ENCODE assay signal across 26 mouse cellular contexts in the genomic region with DNA sequence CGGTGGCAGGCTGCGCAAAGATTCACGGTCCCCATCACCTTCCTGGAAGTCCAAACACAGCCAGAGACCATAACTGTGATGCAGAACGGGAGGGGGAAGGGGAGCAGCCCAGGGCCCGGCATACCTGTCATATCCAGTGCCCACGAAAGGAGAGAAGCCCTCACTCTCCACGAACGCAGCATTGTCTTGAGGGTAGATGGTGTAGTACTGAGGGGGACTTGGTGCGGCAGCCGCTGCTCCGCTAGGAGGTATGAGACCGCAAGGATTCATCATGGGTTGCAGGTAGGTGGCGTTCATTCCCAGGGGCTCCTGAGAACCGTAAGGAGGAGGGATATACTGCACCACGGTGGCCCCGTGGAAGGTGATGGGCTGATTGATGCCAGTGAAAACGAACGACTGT. TPM values are rescaled to one million over a fixed set of nuclear protein-coding genes. Genes with fewer than 3 reads are reported as not detected.
DNase-seq lines count a peak whose midpoint lies in the region; ATAC-seq and TF ChIP-seq lines count a peak whose summit lies in the region.
"Had no signal": no experiment of that assay in that cellular context is flagged by ENCODE, and none has a peak within 500 bp of the region (broad histone marks: within the 10 kb centered on the region; RNA-seq: fewer than 3 reads in every experiment).

No protein-coding gene starts in this region.

- no peaks in the 10 kb centered on the region for H3K9me3 ChIP-seq in heart, embryonic 10.5 days
- no peaks in the 10 kb centered on the region for H3K9me3 ChIP-seq in heart, postnatal 0 days (replicated peaks; ENCODE audit: control insufficient read depth, low read length)
- H3K9me3 ChIP-seq in lung, embryonic 14.5 days (ENCODE audit: low read depth, low read length): no peaks in the 10 kb centered on the region
- H3K9me3 ChIP-seq in limb, embryonic 13.5 days: peaks cover 4% of the 10 kb centered on the region; the same call in 1 of the 2 replicates
- H3K9me3 ChIP-seq: forebrain, embryonic 12.5 days had no signal

- no peak for TF ChIP-seq EP300 in heart, postnatal 0 days (IDR thresholded peaks at IDR 0.05; ENCODE audit: low read depth)

- intact Hi-C loops in heart, postnatal 36 days (cut with DNase I): no loop called here
- intact Hi-C loops in heart, postnatal 10 days (cut with DNase I): no loop called here

- H3K4me1 ChIP-seq in heart, embryonic 10.5 days: peaks cover 41% of the 10 kb centered on the region
- peaks cover 4% of the 10 kb centered on the region; the same call in 1 of the 2 replicates for H3K4me1 ChIP-seq in heart, postnatal 0 days (ENCODE audit: control insufficient read depth, insufficient read depth)
- H3K4me1 ChIP-seq in lung, embryonic 14.5 days (ENCODE audit: insufficient read depth): no peaks in the 10 kb centered on the region
- H3K4me1 ChIP-seq in limb, embryonic 13.5 days: peaks cover 8% of the 10 kb centered on the region
- H3K4me1 ChIP-seq: forebrain, embryonic 12.5 days had no signal

- no peak overlapping the region for H3K9ac ChIP-seq in heart, postnatal 0 days (replicated peaks; ENCODE audit: low read depth, low read length)
- no peak overlapping the region for H3K9ac ChIP-seq in lung, embryonic 14.5 days
- H3K9ac ChIP-seq in limb, embryonic 13.5 days: no peak overlapping the region
- H3K9ac ChIP-seq: forebrain, embryonic 12.5 days; hindbrain, embryonic 14.5 days had no signal

- peak overlapping the region; percentile 36 for H3K4me3 ChIP-seq in heart, embryonic 10.5 days
- no peak overlapping the region; the same call in none of the 2 replicates for H3K4me3 ChIP-seq in heart, postnatal 0 days (ENCODE audit: low read depth, low read length)
- H3K4me3 ChIP-seq in lung, embryonic 14.5 days (ENCODE audit: low read depth, low read length): no peak overlapping the region
- H3K4me3 ChIP-seq in limb, embryonic 13.5 days: no peak overlapping the region
- H3K4me3 ChIP-seq: forebrain, embryonic 12.5 days; gastrocnemius, adult 2 months; left cerebral cortex, adult 2 months had no signal

- H3K4me2 ChIP-seq in heart, postnatal 0 days (ENCODE audit: low read depth, low read length): peak overlapping the region; percentile 33
- 0 out of 2 replicates have a peak overlapping the region, but pooled peaks have one; percentile 12 for H3K4me2 ChIP-seq in lung, embryonic 14.5 days
- H3K4me2 ChIP-seq in limb, embryonic 13.5 days (replicated peaks): peak overlapping the region; percentile 23; the same call in 1 of the 2 replicates
- H3K4me2 ChIP-seq: forebrain, embryonic 12.5 days; hindbrain, embryonic 14.5 days; liver, embryonic 11.5 days; midbrain, embryonic 11.5 days had no signal

- no peak for TF ChIP-seq CTCF in heart, postnatal 0 days (IDR thresholded peaks at IDR 0.05; ENCODE audit: low read depth)
- no peak for TF ChIP-seq CTCF in lung, embryonic 14.5 days (IDR thresholded peaks at IDR 0.05; ENCODE audit: low read depth)

- WGBS in heart, embryonic 10.5 days: 47% methylated on average over 18 of the region's 18 CpGs
- WGBS in heart, postnatal 0 days: 53% methylated on average over 18 of the region's 18 CpGs
- 59% methylated on average over 18 of the region's 18 CpGs for WGBS in lung, embryonic 14.5 days
- WGBS in limb, embryonic 13.5 days: 64% methylated on average over 18 of the region's 18 CpGs

- H3K27me3 ChIP-seq in heart, embryonic 10.5 days (ENCODE audit: insufficient read depth, poor library complexity, severe bottlenecking): peaks cover under 1% of the 10 kb centered on the region
- peaks cover 17% of the 10 kb centered on the region for H3K27me3 ChIP-seq in heart, postnatal 0 days (ENCODE audit: control insufficient read depth, insufficient read depth, low read length)
- H3K27me3 ChIP-seq in lung, embryonic 14.5 days (ENCODE audit: insufficient read depth, low read length): no peaks in the 10 kb centered on the region
- peaks cover 26% of the 10 kb centered on the region for H3K27me3 ChIP-seq in limb, embryonic 13.5 days
- H3K27me3 ChIP-seq: forebrain, embryonic 12.5 days had no signal

- H3K36me3 ChIP-seq in heart, embryonic 10.5 days: no peaks in the 10 kb centered on the region
- H3K36me3 ChIP-seq in heart, postnatal 0 days (replicated peaks; ENCODE audit: control insufficient read depth, insufficient read depth, low read length): no peaks in the 10 kb centered on the region
- H3K36me3 ChIP-seq in lung, embryonic 14.5 days (ENCODE audit: insufficient read depth): no peaks in the 10 kb centered on the region
- H3K36me3 ChIP-seq in limb, embryonic 13.5 days: no peaks in the 10 kb centered on the region
- H3K36me3 ChIP-seq: forebrain, embryonic 12.5 days had no signal

- no peak overlapping the region for H3K27ac ChIP-seq in heart, embryonic 10.5 days
- H3K27ac ChIP-seq in heart, postnatal 0 days (ENCODE audit: low read depth): no peak overlapping the region
- no peak overlapping the region for H3K27ac ChIP-seq in lung, embryonic 14.5 days (ENCODE audit: low read depth)
- no peak overlapping the region for H3K27ac ChIP-seq in limb, embryonic 13.5 days
- H3K27ac ChIP-seq: forebrain, embryonic 12.5 days; gastrocnemius, adult 2 months; hindbrain, embryonic 14.5 days; left cerebral cortex, adult 2 months; macrophage had no signal

- ATAC-seq in heart, postnatal 0 days (ENCODE audit: insufficient read depth, low read depth): no peak
- no peak for ATAC-seq in lung, embryonic 14.5 days (ENCODE audit: insufficient read depth)
- ATAC-seq in limb, embryonic 13.5 days (ENCODE audit: low FRiP score, low read depth): no peak

- no peak for DNase-seq in heart, embryonic 10.5 days (ENCODE audit: low spot score)
- DNase-seq in heart, postnatal 36 days: no peak
- DNase-seq in heart, postnatal 0 days (ENCODE audit: low spot score): no peak
- DNase-seq in heart, postnatal 10 days: no peak
- DNase-seq in lung, embryonic 14.5 days: no peak
- DNase-seq in lung, postnatal 14 days: no peak
- no peak for DNase-seq in B cell, adult 2 months
- DNase-seq: adrenal gland, postnatal 36 days; cerebellum, adult 18-20 months; cerebellum, postnatal 36 days; gastrocnemius, adult 2 months; left cerebral cortex, postnatal 4 days; lung, adult 18-20 months; right cerebral cortex, postnatal 4 days; thymus, adult 2 months had no signal

RNA-seq across cellular contexts. Expression of a gene that starts 0.6 kb away (rescaled TPM):
- polyA plus RNA-seq in heart, embryonic 10.5 days (2016; fragmentation: Nextera tagmentation; extraction: Ambion mirVana): 0.05 TPM in 1 of 2 replicates, not detected in the other
- not detected for total RNA-seq in heart, postnatal 36 days (2021)
- total RNA-seq in heart, postnatal 0 days (2014; rRNA removed; ENCODE audit: low replicate concordance): not detected in 2 replicates
- polyA plus RNA-seq in heart, postnatal 0 days (2015; fragmentation: Nextera tagmentation; extraction: Ambion mirVana): not detected in 2 replicates
- not detected for total RNA-seq in heart, postnatal 10 days (2021)
- polyA plus RNA-seq in lung, embryonic 14.5 days (2014; fragmentation: Nextera tagmentation; extraction: Ambion mirVana): 0.08 TPM in 1 of 2 replicates, not detected in the other
- not detected in 2 replicates for polyA plus RNA-seq in limb, embryonic 13.5 days (2015; fragmentation: Nextera tagmentation; extraction: Ambion mirVana)
- total RNA-seq: adrenal gland, postnatal 36 days; gastrocnemius, adult 2 months; left cerebral cortex, postnatal 4 days; MEL had no signal
- polyA plus RNA-seq: forebrain, embryonic 12.5 days; gonadal fat pad, adult 2 months; hindbrain, embryonic 14.5 days; liver, embryonic 11.5 days; macrophage; midbrain, embryonic 11.5 days; stomach, embryonic 16.5 days; urinary bladder, adult 2 months had no signal

RNA-seq across cellular contexts. Expression of a gene that starts 58.1 kb away (rescaled TPM):
- polyA plus RNA-seq in heart, embryonic 10.5 days (2016; fragmentation: Nextera tagmentation; extraction: Ambion mirVana): 0.73 and 1.0 TPM in 2 replicates
- 1 to 10 TPM; 2.7 to 8.2 TPM for total RNA-seq in heart, postnatal 36 days (2021)
- 3.8 and 5.4 TPM in 2 replicates for total RNA-seq in heart, postnatal 0 days (2014; rRNA removed; ENCODE audit: low replicate concordance)
- 3.6 and 3.8 TPM in 2 replicates for polyA plus RNA-seq in heart, postnatal 0 days (2015; fragmentation: Nextera tagmentation; extraction: Ambion mirVana)
- total RNA-seq in heart, postnatal 10 days (2021): 10 to 100 TPM in 1 of 2 experiments, 1 to 10 TPM in 1; 9.6 to 12.0 TPM
- polyA plus RNA-seq in lung, embryonic 14.5 days (2014; fragmentation: Nextera tagmentation; extraction: Ambion mirVana): 13.9 and 15.4 TPM in 2 replicates
- 0.34 TPM in 1 of 2 replicates, not detected in the other for polyA plus RNA-seq in limb, embryonic 13.5 days (2015; fragmentation: Nextera tagmentation; extraction: Ambion mirVana)
- total RNA-seq: MEL had no signal
- polyA plus RNA-seq: forebrain, embryonic 12.5 days; hindbrain, embryonic 14.5 days; midbrain, embryonic 11.5 days had no signal
